Mouse (Mus musculus): ENCODE results near the gene Slc25a5. TPM values are rescaled to one million over a fixed set of nuclear protein-coding genes. Genes with fewer than 3 reads are reported as not detected.

The Slc25a5 gene
- 344 to 364 TPM (median 351 TPM) in 4 replicates for total RNA-seq (2023; ENCODE audit: inconsistent age)

DNA sequence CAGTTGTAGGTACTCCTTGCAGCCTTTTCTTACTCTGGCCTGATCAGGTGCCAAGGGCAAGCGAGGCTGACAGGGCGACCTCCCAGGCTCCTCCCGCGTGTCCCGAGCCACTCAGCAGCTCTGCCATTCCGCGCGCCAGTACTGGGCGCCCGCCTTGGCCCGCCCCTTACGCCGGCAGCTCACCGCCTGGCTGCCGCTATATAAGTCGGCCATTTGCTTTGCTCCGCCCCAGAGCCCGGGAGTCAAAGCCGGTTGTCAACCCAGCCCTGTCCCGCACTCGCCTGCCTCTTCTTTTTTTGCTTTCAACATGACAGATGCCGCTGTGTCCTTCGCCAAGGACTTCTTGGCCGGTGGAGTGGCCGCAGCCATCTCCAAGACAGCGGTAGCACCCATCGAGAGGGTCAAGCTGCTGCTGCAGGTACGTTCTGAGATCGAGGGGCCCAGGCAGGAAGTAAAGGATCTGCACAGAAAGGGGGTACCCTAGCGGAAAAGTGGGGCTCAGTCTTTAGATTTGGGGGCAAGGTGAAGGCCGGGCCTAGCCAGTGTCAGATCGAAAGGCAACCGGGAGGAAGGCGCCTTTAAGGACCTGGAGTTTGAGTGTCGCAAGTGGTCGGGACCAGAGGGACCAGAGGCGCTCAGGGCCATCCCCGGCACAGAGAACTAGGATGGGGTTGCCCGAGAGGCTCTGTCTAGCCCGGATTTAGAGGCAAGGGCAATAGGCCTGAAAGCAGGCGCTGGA, at the start of gene Slc25a5:
Gene Slc25a5 (plus strand): TSS at position 228 of the 739 bp plus-strand sequence.

Other genes starting within 250 kb of the Slc25a5 start
- 25.0 to 30.4 TPM (median 29.0 TPM) in 4 replicates for gene Pgrmc1, start 197.4 kb upstream of the Slc25a5 start, total RNA-seq (2023; ENCODE audit: inconsistent age)
- 3.1 to 4.1 TPM (median 3.9 TPM) in 4 replicates for gene Akap17b, start 150.3 kb upstream of the Slc25a5 start, total RNA-seq (2023; ENCODE audit: inconsistent age)
- 0.83 to 1.3 TPM (median 1.2 TPM) in 4 replicates for gene Slc25a43, start 52.0 kb upstream of the Slc25a5 start, total RNA-seq (2023; ENCODE audit: inconsistent age)
- gene Ube2a, start 78.2 kb downstream of the Slc25a5 start, total RNA-seq (2023; ENCODE audit: inconsistent age): 65.8 to 83.1 TPM (median 73.8 TPM) in 4 replicates
- 40.2 to 47.0 TPM (median 43.4 TPM) in 4 replicates for gene C330007P06Rik, start 78.5 kb downstream of the Slc25a5 start, total RNA-seq (2023; ENCODE audit: inconsistent age)
- gene Nkrf, start 107.2 kb downstream of the Slc25a5 start, total RNA-seq (2023; ENCODE audit: inconsistent age): 11.7 to 12.9 TPM (median 12.1 TPM) in 4 replicates
- 103 to 126 TPM (median 116 TPM) in 4 replicates for gene Sept6, start 196.1 kb downstream of the Slc25a5 start, total RNA-seq (2023; ENCODE audit: inconsistent age)